Mouse (Mus musculus) erythroid progenitor cell, adult 5-6 weeks (primary cell): ENCODE measurements around the gene Olfr518. TPM values are rescaled to one million over a fixed set of nuclear protein-coding genes. Genes with fewer than 3 reads are reported as not detected.

Experiments used
- ATAC-seq: replicated peaks from 2 replicates; pipeline ENCODE4 v1.8.0; 2016; ENCODE audit warnings: moderate number of reproducible peaks, mild to moderate bottlenecking, moderate TSS enrichment, inconsistent platforms; ENCODE audit not compliant: poor library complexity, low FRiP score, severe bottlenecking
- total RNA-seq, 2 experiments: library from RNA; stranded (forward) in 1 of 2; stranded (reverse) in 1 of 2; fragments of 150-400 nt in 1 of 2; fragments of 186-747, 209-891 nt in 1 of 2; gene quantifications; 2 replicates each; pipeline versions ENCODE4 v1.2.3 to v1.2.4; 2015 to 2017; ENCODE audit warnings: low replicate concordance in 2 of 2

Olfr518 gene
- not detected in 2 replicates for total RNA-seq (2015; ENCODE audit: low replicate concordance)
- total RNA-seq (2017; ENCODE audit: low replicate concordance), result not detected in 2 replicates

- ATAC-seq, result no peak
These were observed at the start of gene Olfr518 for GRCm38 (mm10) chr7:108884906-108885305. TSS of gene Olfr518 (minus strand) at chr7:108885006.

DNA sequence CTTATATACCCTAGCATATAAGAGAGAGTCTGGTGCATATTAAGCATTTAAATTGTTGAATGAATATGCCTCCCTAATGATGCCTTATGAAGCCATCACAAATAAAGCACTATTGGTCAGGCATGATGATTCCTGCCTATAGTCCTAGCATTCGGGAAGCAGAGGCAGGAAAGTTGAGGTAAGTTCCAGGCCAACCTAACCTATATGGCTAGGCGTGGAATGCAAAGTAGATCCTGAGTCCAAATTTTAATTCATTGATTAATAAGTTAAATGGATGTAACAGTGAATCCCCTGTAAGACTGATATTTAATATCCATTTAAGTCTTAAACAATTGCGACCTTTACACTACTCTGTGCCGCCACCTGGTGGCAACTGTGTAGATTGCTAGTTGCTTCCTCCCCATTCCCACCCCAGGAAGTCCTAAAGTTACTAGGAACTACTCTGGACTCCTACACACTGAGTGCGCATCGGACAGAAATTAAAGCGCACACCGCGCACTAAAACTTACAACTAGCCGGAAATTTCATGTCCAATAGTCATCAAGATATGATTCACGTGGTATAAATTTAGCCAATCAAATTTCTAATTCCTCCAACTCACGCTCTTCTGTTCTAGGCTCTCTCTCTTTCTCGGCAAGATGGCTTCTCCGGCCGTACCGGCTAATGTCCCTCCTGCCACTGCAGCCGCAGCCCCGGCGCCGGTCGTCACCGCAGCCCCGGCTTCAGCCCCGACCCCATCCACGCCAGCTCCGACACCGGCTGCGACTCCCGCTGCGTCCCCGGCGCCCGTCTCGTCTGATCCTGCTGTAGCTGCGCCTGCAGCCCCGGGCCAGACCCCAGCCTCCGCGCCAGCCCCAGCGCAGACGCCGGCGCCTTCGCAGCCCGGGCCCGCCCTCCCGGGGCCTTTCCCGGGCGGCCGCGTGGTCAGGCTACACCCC lies 49.3 kb upstream of the Olfr518 start, which contains the start of gene Eif3f:
Gene Eif3f, plus strand, starts transcription at position 624 of the 938 bp plus-strand sequence.
- ATAC-seq, result peak; percentile 97

- no peak for ATAC-seq
These were observed 45.1 kb upstream of the Olfr518 start, which contains the start of gene Nlrp10 for GRCm38 (mm10) chr7:108929726-108930393. TSS of gene Nlrp10 (minus strand) at chr7:108930178.

GRCm38 (mm10) chr7:108928280-108929188 lies 43.7 kb upstream of the Olfr518 start:
- ATAC-seq, result no peak

DNA sequence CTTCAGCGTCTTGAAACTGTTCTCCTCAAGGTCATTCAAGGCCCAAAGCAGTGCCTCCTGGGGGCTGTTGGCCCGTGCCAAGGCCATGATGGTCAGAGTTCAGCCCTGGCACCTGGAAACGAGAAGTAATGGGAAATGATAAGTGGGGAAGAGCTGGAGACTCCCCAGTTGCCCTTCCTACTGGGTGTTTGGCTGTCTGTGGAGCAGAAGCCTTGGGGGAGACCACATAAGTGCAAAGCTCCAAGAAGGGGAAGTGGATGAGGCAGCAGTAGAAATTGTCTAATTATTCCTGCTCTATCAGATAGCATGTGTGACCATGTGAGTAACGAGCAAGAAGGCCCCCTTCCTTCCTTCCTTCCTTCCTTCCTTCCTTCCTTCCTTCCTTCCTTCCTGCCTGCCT lies 42.2 kb upstream of the Olfr518 start:
- ATAC-seq, result no peak

DNA sequence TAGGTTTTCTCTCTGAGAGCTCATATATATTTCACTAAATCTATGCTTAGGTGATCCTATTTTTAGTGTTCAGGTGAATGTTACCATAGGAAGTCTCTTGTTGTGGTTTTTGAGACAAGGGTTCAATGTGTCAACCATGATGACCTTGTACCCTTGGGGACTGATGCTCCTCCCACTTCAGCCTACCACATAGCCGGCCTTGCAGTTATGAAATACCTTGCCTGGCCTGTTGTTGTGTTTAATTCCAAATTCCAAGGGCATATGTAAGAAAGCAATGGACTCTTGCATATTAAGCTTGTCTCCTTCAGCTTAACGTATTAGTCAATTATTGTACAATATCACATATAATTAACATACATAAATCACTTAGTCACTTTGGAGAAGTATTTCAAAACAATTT lies 19.2 kb upstream of the Olfr518 start:
- no peak for ATAC-seq

- no peak for ATAC-seq
These were observed 9.5 kb upstream of the Olfr518 start, which contains the start of gene Olfr519 for GRCm38 (mm10) chr7:108894320-108894719. TSS of gene Olfr519 (minus strand) at chr7:108894420.

- ATAC-seq, result no peak
These were observed 12.5 kb downstream of the Olfr518 start, which contains the start of gene Olfr517 for GRCm38 (mm10) chr7:108872279-108872678. TSS of gene Olfr517 (minus strand) at chr7:108872379.

- ATAC-seq, result no peak
These were observed 34.4 kb downstream of the Olfr518 start, which contains the start of gene Olfr516 for GRCm38 (mm10) chr7:108850429-108850828. TSS of gene Olfr516 (minus strand) at chr7:108850529.

Other genes with a start within 250 kb of the Olfr518 start
- gene Olfr509, start 233.1 kb downstream of the Olfr518 start, total RNA-seq (2015; ENCODE audit: low replicate concordance), result not detected in 2 replicates
- not detected in 2 replicates for gene Olfr509, start 233.1 kb downstream of the Olfr518 start, total RNA-seq (2017; ENCODE audit: low replicate concordance)
- gene Olfr510, start 218.6 kb downstream of the Olfr518 start, total RNA-seq (2015; ENCODE audit: low replicate concordance), result not detected in 2 replicates
- not detected in 2 replicates for gene Olfr510, start 218.6 kb downstream of the Olfr518 start, total RNA-seq (2017; ENCODE audit: low replicate concordance)
- not detected in 2 replicates for gene Olfr512, start 171.7 kb downstream of the Olfr518 start, total RNA-seq (2015; ENCODE audit: low replicate concordance)
- gene Olfr512, start 171.7 kb downstream of the Olfr518 start, total RNA-seq (2017; ENCODE audit: low replicate concordance), result not detected in 2 replicates
- gene Olfr513, start 134.0 kb downstream of the Olfr518 start, total RNA-seq (2015; ENCODE audit: low replicate concordance), result not detected in 2 replicates
- gene Olfr513, start 134.0 kb downstream of the Olfr518 start, total RNA-seq (2017; ENCODE audit: low replicate concordance), result not detected in 2 replicates
- not detected in 2 replicates for gene Olfr514, start 59.0 kb downstream of the Olfr518 start, total RNA-seq (2015; ENCODE audit: low replicate concordance)
- not detected in 2 replicates for gene Olfr514, start 59.0 kb downstream of the Olfr518 start, total RNA-seq (2017; ENCODE audit: low replicate concordance)
- not detected in 2 replicates for gene Olfr516, start 34.5 kb downstream of the Olfr518 start, total RNA-seq (2015; ENCODE audit: low replicate concordance)
- gene Olfr516, start 34.5 kb downstream of the Olfr518 start, total RNA-seq (2017; ENCODE audit: low replicate concordance), result not detected in 2 replicates
- not detected in 2 replicates for gene Olfr517, start 12.6 kb downstream of the Olfr518 start, total RNA-seq (2015; ENCODE audit: low replicate concordance)
- gene Olfr517, start 12.6 kb downstream of the Olfr518 start, total RNA-seq (2017; ENCODE audit: low replicate concordance), result not detected in 2 replicates
- not detected in 2 replicates for gene Olfr519, start 9.4 kb upstream of the Olfr518 start, total RNA-seq (2015; ENCODE audit: low replicate concordance)
- not detected in 2 replicates for gene Olfr519, start 9.4 kb upstream of the Olfr518 start, total RNA-seq (2017; ENCODE audit: low replicate concordance)
- gene Nlrp10, start 45.2 kb upstream of the Olfr518 start, total RNA-seq (2015; ENCODE audit: low replicate concordance), result 0.36 TPM in 1 of 2 replicates, not detected in the other
- not detected in 2 replicates for gene Nlrp10, start 45.2 kb upstream of the Olfr518 start, total RNA-seq (2017; ENCODE audit: low replicate concordance)
- gene Eif3f, start 49.4 kb upstream of the Olfr518 start, total RNA-seq (2015; ENCODE audit: low replicate concordance), result 51.1 and 68.1 TPM in 2 replicates
- 25.4 and 26.3 TPM in 2 replicates for gene Eif3f, start 49.4 kb upstream of the Olfr518 start, total RNA-seq (2017; ENCODE audit: low replicate concordance)
- gene Tub, start 65.3 kb upstream of the Olfr518 start, total RNA-seq (2015; ENCODE audit: low replicate concordance), result not detected in 2 replicates
- 0.64 TPM in 1 of 2 replicates, not detected in the other for gene Tub, start 65.3 kb upstream of the Olfr518 start, total RNA-seq (2017; ENCODE audit: low replicate concordance)
- gene Ric3, start 198.3 kb upstream of the Olfr518 start, total RNA-seq (2015; ENCODE audit: low replicate concordance), result not detected in 2 replicates
- 0.61 TPM in 1 of 2 replicates, not detected in the other for gene Ric3, start 198.3 kb upstream of the Olfr518 start, total RNA-seq (2017; ENCODE audit: low replicate concordance)